Mouse (Mus musculus): Measurements from ENCODE around the gene Rps28. TPM values are rescaled to one million over a fixed set of nuclear protein-coding genes. Genes with fewer than 3 reads are reported as not detected.
"Not testable (repeated sequence)": the region's sequence is repeated elsewhere in the genome, so short reads cannot be mapped to it uniquely, and the experiment has no call there.

The Rps28 gene
- polyA plus RNA-seq, 1 experiment from 2014 or later: 1,023 TPM

DNA sequence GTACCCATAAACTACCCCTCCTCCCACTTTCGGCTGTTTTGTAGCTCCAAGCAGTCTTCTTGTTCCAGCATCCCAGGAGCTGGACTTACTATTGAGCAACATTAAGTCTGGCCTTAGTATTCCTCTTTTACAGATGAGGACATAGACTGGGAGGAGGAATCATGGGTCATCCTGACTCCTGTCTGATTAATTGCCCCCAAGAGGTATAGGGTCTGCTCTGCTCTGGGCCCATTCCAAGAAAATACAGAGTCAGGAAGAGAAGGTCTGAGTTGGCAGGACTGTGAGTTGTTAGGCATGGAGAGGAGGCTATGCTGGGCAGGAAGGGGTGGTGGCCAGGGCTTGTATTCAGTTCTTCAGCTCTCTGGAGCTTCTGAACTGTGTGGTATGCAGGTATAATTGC is 19.8 kb upstream of the Rps28 start:
- Histone ChIP-seq H3K27ac (ENCODE audit: low read length) (no peak overlapping the region), H3K4me3 (ENCODE audit: low read depth, low read length) (no peak overlapping the region), H3K4me1 (ENCODE audit: insufficient read depth, low read depth, low read length) (no peaks in the 10 kb centered on the region), H3K4me2 (replicated peaks; ENCODE audit: low read depth, low read length) (no peak overlapping the region), H3K9me3 (ENCODE audit: low read length) (no peaks in the 10 kb centered on the region), H3K27me3 (replicated peaks; ENCODE audit: insufficient read depth, low read length) (no peaks in the 10 kb centered on the region), H3K36me3 (ENCODE audit: insufficient read depth, low read length) (no peaks in the 10 kb centered on the region; the same call in 1 of the 2 replicates), H3K9ac (replicated peaks; ENCODE audit: low read depth) (no peak overlapping the region)
- TF ChIP-seq EP300 (IDR thresholded peaks at IDR 0.05): no peak
- TF ChIP-seq CTCF (IDR thresholded peaks at IDR 0.05): no peak
- DNase-seq (ENCODE audit: low spot score): no peak
- no peak for ATAC-seq
- 55% methylated on average over 1 of the region's 1 CpGs for WGBS

GRCm38 (mm10) chr17:33842966-33843795 is 18.8 kb upstream of the Rps28 start, which contains the start of gene Cd320:
Gene Cd320 (plus strand): TSS chr17:33843091.
- TF ChIP-seq EP300 (IDR thresholded peaks at IDR 0.05) (no peak), CTCF (IDR thresholded peaks at IDR 0.05) (peak; percentile 40)
- ATAC-seq: peak; percentile 96
- H3K4me3 ChIP-seq (ENCODE audit: low read depth, low read length): peak within 1 kb of the TSS; percentile 82
- peak within 1 kb of the TSS; percentile 32; the same call in 1 of the 2 replicates for H3K27ac ChIP-seq (ENCODE audit: low read length)
- H3K9me3 ChIP-seq (ENCODE audit: low read length): no peaks in the 10 kb centered on the region
- peak; percentile 96 for DNase-seq (ENCODE audit: low spot score)
- no peaks in the 10 kb centered on the region; the same call in 1 of the 2 replicates for H3K36me3 ChIP-seq (ENCODE audit: insufficient read depth, low read length)
- H3K4me1 ChIP-seq (ENCODE audit: insufficient read depth, low read depth, low read length): no peaks in the 10 kb centered on the region
- WGBS: under 1% methylated on average over 43 of the region's 45 CpGs
- peak within 1 kb of the TSS; percentile 52 for H3K9ac ChIP-seq (replicated peaks; ENCODE audit: low read depth)
- no peaks in the 10 kb centered on the region for H3K27me3 ChIP-seq (replicated peaks; ENCODE audit: insufficient read depth, low read length)
- peak within 1 kb of the TSS; percentile 80 for H3K4me2 ChIP-seq (replicated peaks; ENCODE audit: low read depth, low read length)

DNA sequence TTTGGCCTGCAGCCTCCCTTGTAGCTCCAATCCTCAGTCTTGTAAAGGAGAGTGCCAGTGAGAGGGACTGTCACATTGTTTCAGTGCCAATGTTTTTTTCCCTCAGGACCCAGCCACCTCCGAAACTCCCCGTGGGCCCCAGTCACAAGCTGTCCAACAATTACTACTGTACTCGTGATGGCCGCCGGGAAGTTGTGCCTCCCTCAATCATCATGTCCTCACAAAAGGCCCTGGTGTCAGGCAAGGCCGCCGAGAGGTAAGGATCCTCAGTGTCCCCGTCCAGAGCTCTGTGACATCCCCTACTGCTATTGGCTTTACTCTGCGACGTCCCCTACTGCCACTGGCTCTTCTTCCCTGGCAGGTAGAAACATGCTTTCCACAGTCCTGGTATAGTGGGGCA is 5.2 kb upstream of the Rps28 start:
- ATAC-seq: no peak
- TF ChIP-seq CTCF (IDR thresholded peaks at IDR 0.05) (no peak), EP300 (IDR thresholded peaks at IDR 0.05) (no peak)
- Histone ChIP-seq H3K4me3 (ENCODE audit: low read depth, low read length) (no peak overlapping the region), H3K4me1 (ENCODE audit: insufficient read depth, low read depth, low read length) (peaks cover 18% of the 10 kb centered on the region), H3K4me2 (replicated peaks; ENCODE audit: low read depth, low read length) (no peak overlapping the region), H3K9me3 (ENCODE audit: low read length) (no peaks in the 10 kb centered on the region), H3K27me3 (replicated peaks; ENCODE audit: insufficient read depth, low read length) (no peaks in the 10 kb centered on the region), H3K36me3 (ENCODE audit: insufficient read depth, low read length) (peaks cover 14% of the 10 kb centered on the region), H3K9ac (replicated peaks; ENCODE audit: low read depth) (no peak overlapping the region), H3K27ac (ENCODE audit: low read length) (peak overlapping the region; percentile 66)
- no peak for DNase-seq (ENCODE audit: low spot score)
- 87% methylated on average over 10 of the region's 10 CpGs for WGBS

- no peak for TF ChIP-seq CTCF (IDR thresholded peaks at IDR 0.05)
- TF ChIP-seq EP300 (IDR thresholded peaks at IDR 0.05): peak; percentile 75
- WGBS: 20% methylated on average over 2 of the region's 2 CpGs
- Histone ChIP-seq H3K36me3 (ENCODE audit: insufficient read depth, low read length) (peaks cover 9% of the 10 kb centered on the region), H3K4me1 (ENCODE audit: insufficient read depth, low read depth, low read length) (peaks cover 18% of the 10 kb centered on the region), H3K4me2 (replicated peaks; ENCODE audit: low read depth, low read length) (no peak overlapping the region), H3K27me3 (replicated peaks; ENCODE audit: insufficient read depth, low read length) (no peaks in the 10 kb centered on the region), H3K27ac (ENCODE audit: low read length) (peak overlapping the region; percentile 66), H3K9ac (replicated peaks; ENCODE audit: low read depth) (no peak overlapping the region), H3K9me3 (ENCODE audit: low read length) (no peaks in the 10 kb centered on the region), H3K4me3 (ENCODE audit: low read depth, low read length) (no peak overlapping the region)
- peak; percentile 81 for ATAC-seq
- DNase-seq (ENCODE audit: low spot score): peak; percentile 92
Measured at GRCm38 (mm10) chr17:33828892-33829291, 4.5 kb upstream of the Rps28 start.

DNA sequence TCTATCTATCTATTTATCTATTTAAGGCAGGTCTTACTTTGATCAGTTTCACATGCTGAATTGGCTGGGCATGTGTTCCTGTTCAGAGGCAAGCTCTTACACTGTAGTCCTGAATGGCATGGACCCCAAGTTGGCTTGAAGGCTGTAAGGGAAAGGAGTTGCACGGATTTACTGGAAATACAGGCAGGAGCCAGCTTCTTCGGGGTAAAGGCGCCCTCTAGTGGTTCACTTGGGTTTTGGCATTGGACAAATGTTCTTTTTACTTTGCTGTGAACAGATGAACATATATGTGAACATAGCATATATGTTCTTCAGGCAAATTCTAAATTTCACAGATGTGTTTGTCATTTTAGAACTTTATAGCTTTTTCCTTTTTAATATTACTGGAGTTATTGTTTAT is 2.5 kb upstream of the Rps28 start:
- peak; percentile 94 for DNase-seq (ENCODE audit: low spot score)
- H3K27ac ChIP-seq (ENCODE audit: low read length): no peak overlapping the region
- no peaks in the 10 kb centered on the region for H3K27me3 ChIP-seq (replicated peaks; ENCODE audit: insufficient read depth, low read length)
- H3K9ac ChIP-seq (replicated peaks; ENCODE audit: low read depth): no peak overlapping the region
- no peak for ATAC-seq
- under 1% methylated on average over 3 of the region's 3 CpGs for WGBS
- peak; percentile 61; the same call in 1 of the 2 replicates for TF ChIP-seq EP300 (IDR thresholded peaks at IDR 0.05)
- peak; percentile 94 for TF ChIP-seq CTCF (IDR thresholded peaks at IDR 0.05)
- H3K9me3 ChIP-seq (ENCODE audit: low read length): no peaks in the 10 kb centered on the region
- no peak overlapping the region for H3K4me3 ChIP-seq (ENCODE audit: low read depth, low read length)
- H3K36me3 ChIP-seq (ENCODE audit: insufficient read depth, low read length): peaks cover 13% of the 10 kb centered on the region
- H3K4me1 ChIP-seq (ENCODE audit: insufficient read depth, low read depth, low read length): peaks cover 25% of the 10 kb centered on the region
- no peak overlapping the region for H3K4me2 ChIP-seq (replicated peaks; ENCODE audit: low read depth, low read length)

DNA sequence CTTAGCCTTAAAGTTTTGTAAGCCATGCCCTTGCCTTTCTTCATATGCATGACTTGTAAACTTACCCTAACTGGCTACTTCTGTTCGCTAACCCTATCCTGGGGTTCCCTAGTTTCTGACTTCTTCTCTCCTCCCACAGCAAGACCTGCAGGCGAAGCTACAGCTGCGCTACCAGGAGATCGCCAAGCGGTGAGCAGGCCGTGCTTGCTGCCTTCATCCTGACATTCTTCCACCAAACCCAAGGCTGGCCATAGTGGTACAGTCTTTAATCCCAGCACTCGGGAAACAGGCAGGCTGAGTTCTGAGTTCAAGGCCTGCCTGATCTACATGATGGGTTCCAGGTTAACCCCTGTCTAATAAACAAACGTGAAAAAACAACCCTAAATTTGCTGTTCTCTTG is 1.1 kb upstream of the Rps28 start:
- H3K4me3 ChIP-seq (ENCODE audit: low read depth, low read length): peak overlapping the region; percentile 69; the same call in 1 of the 2 replicates
- no peaks in the 10 kb centered on the region for H3K9me3 ChIP-seq (ENCODE audit: low read length)
- H3K36me3 ChIP-seq (ENCODE audit: insufficient read depth, low read length): peaks cover 14% of the 10 kb centered on the region
- peak overlapping the region; percentile 61; the same call in 1 of the 2 replicates for H3K4me2 ChIP-seq (replicated peaks; ENCODE audit: low read depth, low read length)
- 82% methylated on average over 8 of the region's 8 CpGs for WGBS
- ATAC-seq: no peak
- 0 out of 2 replicates have a peak overlapping the region, but pooled peaks have one; percentile 90 for H3K27ac ChIP-seq (ENCODE audit: low read length)
- H3K9ac ChIP-seq (replicated peaks; ENCODE audit: low read depth): peak overlapping the region; percentile 75; the same call in 1 of the 2 replicates
- DNase-seq (ENCODE audit: low spot score): no peak
- TF ChIP-seq EP300 (IDR thresholded peaks at IDR 0.05): no peak
- no peak for TF ChIP-seq CTCF (IDR thresholded peaks at IDR 0.05)
- H3K4me1 ChIP-seq (ENCODE audit: insufficient read depth, low read depth, low read length): peaks cover 25% of the 10 kb centered on the region
- no peaks in the 10 kb centered on the region for H3K27me3 ChIP-seq (replicated peaks; ENCODE audit: insufficient read depth, low read length)

DNA sequence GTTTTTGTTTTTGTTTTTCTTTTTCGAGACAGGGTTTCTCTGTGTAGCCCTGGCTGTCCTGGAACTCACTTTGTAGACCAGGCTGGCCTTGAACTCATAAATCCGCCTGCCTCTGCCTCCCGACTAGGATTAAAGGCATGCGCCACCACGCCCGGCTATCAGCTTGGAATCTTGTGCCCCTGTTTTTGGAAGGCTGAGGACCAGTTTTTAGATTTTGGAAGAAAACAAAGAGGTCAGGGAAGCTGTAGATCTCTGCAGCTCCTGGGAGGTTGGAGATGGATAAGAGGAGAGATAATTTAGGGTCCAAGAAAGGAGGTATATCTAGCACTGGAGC is 602 bp upstream of the Rps28 start:
- peaks cover 25% of the 10 kb centered on the region for H3K4me1 ChIP-seq (ENCODE audit: insufficient read depth, low read depth, low read length)
- ATAC-seq; H3K27me3 ChIP-seq (replicated peaks; ENCODE audit: insufficient read depth, low read length); DNase-seq (ENCODE audit: low spot score); H3K9me3 ChIP-seq (ENCODE audit: low read length): not testable (repeated sequence)
- H3K4me3 ChIP-seq (ENCODE audit: low read depth, low read length): peak overlapping the region; percentile 69
- H3K9ac ChIP-seq (replicated peaks; ENCODE audit: low read depth): peak overlapping the region; percentile 75
- peak overlapping the region; percentile 90 for H3K27ac ChIP-seq (ENCODE audit: low read length)
- WGBS: 2% methylated on average over 6 of the region's 6 CpGs
- H3K36me3 ChIP-seq (ENCODE audit: insufficient read depth, low read length): peaks cover 14% of the 10 kb centered on the region; the same call in 1 of the 2 replicates
- peak overlapping the region; percentile 61 for H3K4me2 ChIP-seq (replicated peaks; ENCODE audit: low read depth, low read length)

DNA sequence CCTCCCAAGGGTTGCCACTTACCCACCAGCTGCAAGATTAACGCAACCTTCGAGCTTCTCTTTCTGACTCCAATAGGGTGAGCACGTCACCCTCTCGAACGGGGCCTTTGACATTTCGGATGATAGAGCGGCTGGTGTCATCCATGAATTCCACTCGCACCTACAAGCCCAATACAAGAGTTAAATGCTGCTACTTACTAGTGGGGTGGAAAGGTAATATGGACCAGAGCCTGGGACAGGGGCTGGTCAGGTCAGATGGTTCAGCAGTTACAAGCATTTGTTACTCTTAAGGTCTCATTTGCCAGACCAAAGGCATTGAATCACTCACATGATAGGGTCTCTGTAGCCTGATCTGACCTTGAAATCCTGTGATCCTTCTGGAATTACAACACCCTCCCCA is 1.2 kb downstream of the Rps28 start:
- Histone ChIP-seq H3K9ac (replicated peaks; ENCODE audit: low read depth) (peak overlapping the region; percentile 75; the same call in 1 of the 2 replicates), H3K36me3 (ENCODE audit: insufficient read depth, low read length) (peaks cover 21% of the 10 kb centered on the region; the same call in 1 of the 2 replicates), H3K4me3 (ENCODE audit: low read depth, low read length) (peak overlapping the region; percentile 69), H3K4me1 (ENCODE audit: insufficient read depth, low read depth, low read length) (peaks cover 16% of the 10 kb centered on the region; the same call in 1 of the 2 replicates), H3K4me2 (replicated peaks; ENCODE audit: low read depth, low read length) (peak overlapping the region; percentile 61)
- 67% methylated on average over 8 of the region's 8 CpGs for WGBS
- not testable (repeated sequence) for H3K9me3 ChIP-seq (ENCODE audit: low read length); H3K27me3 ChIP-seq (replicated peaks; ENCODE audit: insufficient read depth, low read length); H3K27ac ChIP-seq (ENCODE audit: low read length); DNase-seq (ENCODE audit: low spot score); ATAC-seq

All from lung, postnatal 0 days (tissue).